7 mouse cellular contexts compared by ENCODE assay signal in the genomic region with DNA sequence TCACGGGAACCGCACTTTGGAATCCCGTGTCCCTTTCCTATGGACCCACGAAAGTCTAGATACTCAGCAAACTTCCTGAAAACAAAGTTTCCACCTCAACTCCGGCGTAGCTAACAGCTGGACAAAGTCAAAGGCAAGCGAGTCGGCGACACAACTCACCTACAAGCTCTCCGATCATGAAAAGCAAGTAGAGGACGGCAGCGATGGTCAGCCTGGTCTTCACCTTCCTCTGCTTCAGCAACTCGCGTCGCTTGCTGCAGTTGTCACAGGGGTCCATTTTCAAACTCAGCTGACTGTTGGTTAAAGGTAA. TPM values are rescaled to one million over a fixed set of nuclear protein-coding genes. Genes with fewer than 3 reads are reported as not detected.
DNase-seq lines count a peak whose midpoint lies in the region; ATAC-seq and TF ChIP-seq lines count a peak whose summit lies in the region.

No protein-coding gene starts in this region.

- peak overlapping the region; percentile 56 for H3K9ac ChIP-seq in lung, postnatal 0 days (replicated peaks; ENCODE audit: low read depth)
- peak overlapping the region; percentile 77 for H3K9ac ChIP-seq in intestine, embryonic 15.5 days
- peak overlapping the region; percentile 78 for H3K9ac ChIP-seq in midbrain, embryonic 15.5 days

- WGBS in lung, postnatal 0 days, result under 1% methylated on average over 15 of the region's 15 CpGs
- WGBS in intestine, embryonic 15.5 days, result 0% methylated on average over 15 of the region's 15 CpGs
- under 1% methylated on average over 15 of the region's 15 CpGs for WGBS in midbrain, embryonic 15.5 days

- H3K4me2 ChIP-seq in lung, postnatal 0 days (replicated peaks; ENCODE audit: low read depth, low read length), result peak overlapping the region; percentile 79
- H3K4me2 ChIP-seq in intestine, embryonic 15.5 days (replicated peaks), result peak overlapping the region; percentile 74
- H3K4me2 ChIP-seq in midbrain, embryonic 15.5 days, result peak overlapping the region; percentile 90

- no peak for TF ChIP-seq CTCF in lung, postnatal 0 days (IDR thresholded peaks at IDR 0.05)
- TF ChIP-seq CTCF in embryonic fibroblast, embryonic 13.5 days (IDR thresholded peaks at IDR 0.05; ENCODE audit: borderline replicate concordance, insufficient read depth, low read length), result no peak

- DNase-seq in lung, postnatal 0 days (ENCODE audit: low spot score), result no peak
- no peak for DNase-seq in lung, postnatal 4 days
- no peak for DNase-seq in MN1 (ENCODE audit: low spot score)
- no peak for DNase-seq in gastrocnemius, postnatal 25 days

- TF ChIP-seq POLR2A in embryonic fibroblast, embryonic 13.5 days (IDR thresholded peaks at IDR 0.05; ENCODE audit: low read depth, low read length), result no peak

- no peaks in the 10 kb centered on the region for H3K27me3 ChIP-seq in lung, postnatal 0 days (replicated peaks; ENCODE audit: insufficient read depth, low read length)
- no peaks in the 10 kb centered on the region for H3K27me3 ChIP-seq in intestine, embryonic 15.5 days (replicated peaks)
- no peaks in the 10 kb centered on the region for H3K27me3 ChIP-seq in midbrain, embryonic 15.5 days (replicated peaks)

- no peaks in the 10 kb centered on the region; the same call in 1 of the 2 replicates for H3K4me1 ChIP-seq in lung, postnatal 0 days (ENCODE audit: insufficient read depth, low read depth, low read length)
- H3K4me1 ChIP-seq in embryonic fibroblast, embryonic 13.5 days (ENCODE audit: control insufficient read depth, insufficient read depth, low read length), result peaks cover 24% of the 10 kb centered on the region
- 0 out of 2 replicates have a peak, but pooled peaks cover 3% of the 10 kb centered on the region for H3K4me1 ChIP-seq in intestine, embryonic 15.5 days (replicated peaks)
- H3K4me1 ChIP-seq in midbrain, embryonic 15.5 days, result peaks cover 27% of the 10 kb centered on the region

- H3K9me3 ChIP-seq in lung, postnatal 0 days (ENCODE audit: low read length), result no peaks in the 10 kb centered on the region
- no peaks in the 10 kb centered on the region for H3K9me3 ChIP-seq in intestine, embryonic 15.5 days
- H3K9me3 ChIP-seq in midbrain, embryonic 15.5 days, result no peaks in the 10 kb centered on the region

- H3K27ac ChIP-seq in lung, postnatal 0 days (ENCODE audit: low read length), result peak overlapping the region; percentile 79
- no peak overlapping the region for H3K27ac ChIP-seq in embryonic fibroblast, embryonic 13.5 days (ENCODE audit: insufficient read depth, low read length)
- peak overlapping the region; percentile 77; the same call in 1 of the 2 replicates for H3K27ac ChIP-seq in intestine, embryonic 15.5 days
- no peak overlapping the region for H3K27ac ChIP-seq in midbrain, embryonic 15.5 days

- no peak for ATAC-seq in lung, postnatal 0 days
- no peak for ATAC-seq in intestine, embryonic 15.5 days
- no peak for ATAC-seq in midbrain, embryonic 15.5 days (replicated peaks)

- H3K36me3 ChIP-seq in lung, postnatal 0 days (ENCODE audit: insufficient read depth, low read length), result no peaks in the 10 kb centered on the region
- no peaks in the 10 kb centered on the region for H3K36me3 ChIP-seq in intestine, embryonic 15.5 days
- no peaks in the 10 kb centered on the region for H3K36me3 ChIP-seq in midbrain, embryonic 15.5 days (replicated peaks)

- no peak for TF ChIP-seq EP300 in lung, postnatal 0 days (IDR thresholded peaks at IDR 0.05)

- peak overlapping the region; percentile 76 for H3K4me3 ChIP-seq in lung, postnatal 0 days (ENCODE audit: low read depth, low read length)
- H3K4me3 ChIP-seq in embryonic fibroblast, embryonic 13.5 days (ENCODE audit: insufficient read depth, low read length), result peak overlapping the region; percentile 82
- peak overlapping the region; percentile 78 for H3K4me3 ChIP-seq in intestine, embryonic 15.5 days (replicated peaks)
- H3K4me3 ChIP-seq in midbrain, embryonic 15.5 days, result peak overlapping the region; percentile 71

RNA-seq across cellular contexts. Expression of gene Slc30a4, which starts 0.6 kb away (rescaled TPM):
- polyA plus RNA-seq in lung, postnatal 0 days (2015; fragmentation: Nextera tagmentation; extraction: Ambion mirVana), result 5.0 and 5.8 TPM in 2 replicates
- 42.6 and 44.5 TPM in 2 replicates for polyA plus RNA-seq in embryonic fibroblast, embryonic 13.5 days (2011; ENCODE audit: insufficient read length, low read depth, missing spikeins)
- polyA plus RNA-seq in intestine, embryonic 15.5 days (2015; fragmentation: Nextera tagmentation; extraction: Ambion mirVana), result 10.2 and 10.8 TPM in 2 replicates
- 6.1 and 6.3 TPM in 2 replicates for polyA plus RNA-seq in midbrain, embryonic 15.5 days (2015; fragmentation: Nextera tagmentation; extraction: Ambion mirVana)
- total RNA-seq in gastrocnemius, postnatal 25 days (2021), result 10 to 100 TPM; 12.0 to 13.3 TPM

RNA-seq across cellular contexts. Expression of gene Bloc1s6, which starts 36.5 kb away (rescaled TPM):
- polyA plus RNA-seq in lung, postnatal 0 days (2015; fragmentation: Nextera tagmentation; extraction: Ambion mirVana), result 29.8 and 30.6 TPM in 2 replicates
- polyA plus RNA-seq in embryonic fibroblast, embryonic 13.5 days (2011; ENCODE audit: insufficient read length, low read depth, missing spikeins), result 36.4 and 36.5 TPM in 2 replicates
- polyA plus RNA-seq in intestine, embryonic 15.5 days (2015; fragmentation: Nextera tagmentation; extraction: Ambion mirVana), result 46.8 and 46.9 TPM in 2 replicates
- 105 and 113 TPM in 2 replicates for polyA plus RNA-seq in midbrain, embryonic 15.5 days (2015; fragmentation: Nextera tagmentation; extraction: Ambion mirVana)
- 10 to 100 TPM; 14.7 to 17.2 TPM for total RNA-seq in gastrocnemius, postnatal 25 days (2021)

Comparison
In these comparisons a context has a peak if more than half of its experiments do, and no peak if none do; other contexts are left out.
1. H3K27ac ChIP-seq: peak in lung, postnatal 0 days (single experiment) and intestine, embryonic 15.5 days (single experiment); none in embryonic fibroblast, embryonic 13.5 days (single experiment) and midbrain, embryonic 15.5 days (single experiment).
2. Peak in every context shown above with its lines, with median percentiles within 50 percentile points of each other: H3K4me2 ChIP-seq, H3K4me3 ChIP-seq and H3K9ac ChIP-seq.